Mouse (Mus musculus) embryonic facial prominence, embryonic 11.5 days (tissue): Measurements from ENCODE around the gene Pla2g3. TPM values are rescaled to one million over a fixed set of nuclear protein-coding genes. Genes with fewer than 3 reads are reported as not detected.

ENCODE experiments used
- ATAC-seq: fragments of 200-750 bp; cut with Nextera tagmentation; replicated peaks from 2 replicates; pipeline ENCODE4 v1.8.0; 2017; ENCODE audit warnings: low read depth; ENCODE audit not compliant: insufficient number of reproducible peaks, low FRiP score, low TSS enrichment
- DNase-seq: peaks from one replicate; pipeline ENCODE4 v3.0.0-alpha.2; 2015; ENCODE audit warnings: low spot score
- H3K27ac ChIP-seq: fragments of 300-500 bp; sonication (generic); replicated peaks from 2 replicates; pipeline ENCODE4 v1.5.1; 2014; ENCODE audit warnings: mild to moderate bottlenecking, low read depth, low read length, control low read depth
- H3K27me3 ChIP-seq: fragments of 300-500 bp; sonication (generic); 2 replicates; pipeline ENCODE4 v1.6.1; 2014; ENCODE audit warnings: mild to moderate bottlenecking, low read length, moderate library complexity, mixed read lengths; ENCODE audit not compliant: control insufficient read depth, insufficient read depth
- H3K36me3 ChIP-seq: fragments of 300-500 bp; sonication (generic); replicated peaks from 2 replicates; pipeline ENCODE4 v1.6.1; 2014; ENCODE audit warnings: low read depth, mild to moderate bottlenecking, low read length, moderate library complexity, mixed read lengths; ENCODE audit not compliant: control insufficient read depth, insufficient read depth
- H3K4me1 ChIP-seq: fragments of 300-500 bp; sonication (generic); 2 replicates; pipeline ENCODE4 v1.6.1; 2014; ENCODE audit warnings: low read length, mixed read lengths; ENCODE audit not compliant: control insufficient read depth, insufficient read depth
- H3K4me2 ChIP-seq: fragments of 300-500 bp; sonication (generic); 2 replicates; pipeline ENCODE4 v1.6.1; 2014; ENCODE audit warnings: low read depth, mild to moderate bottlenecking, control low read depth, low read length, moderate library complexity
- H3K4me3 ChIP-seq: fragments of 300-500 bp; sonication (generic); 2 replicates; pipeline ENCODE4 v1.5.1; 2014; ENCODE audit warnings: low read depth, low read length, control low read depth
- H3K9ac ChIP-seq: fragments of 300-500 bp; sonication (generic); replicated peaks from 2 replicates; pipeline ENCODE4 v1.6.1; 2014; ENCODE audit warnings: mild to moderate bottlenecking, control low read depth, low read length
- H3K9me3 ChIP-seq: fragments of 300-500 bp; sonication (generic); replicated peaks from 2 replicates; pipeline ENCODE4 v1.6.1; 2016; ENCODE audit warnings: mild to moderate bottlenecking, low read length, inconsistent platforms, mixed read lengths; ENCODE audit not compliant: control insufficient read depth
- WGBS: fragments of 180-500 bp; shearing (Covaris S2); extraction: QIAGEN DNeasy Blood & Tissue Kit; methylation state at CpG from one replicate; pipeline ENCODE4 v1.1.7; 2014; 5-methylcytosine and 5-hydroxymethylcytosine counted together
- polyA plus RNA-seq: library from polyadenylated mRNA; unstranded; fragments of >200 nt; fragmentation: Nextera tagmentation; extraction: Ambion mirVana; gene quantifications from 2 replicates; pipeline ENCODE4 v1.2.1, GENCODE M21; 2014

The Pla2g3 gene
- polyA plus RNA-seq, 1 experiment from 2014 or later: 0.41 TPM

DNA sequence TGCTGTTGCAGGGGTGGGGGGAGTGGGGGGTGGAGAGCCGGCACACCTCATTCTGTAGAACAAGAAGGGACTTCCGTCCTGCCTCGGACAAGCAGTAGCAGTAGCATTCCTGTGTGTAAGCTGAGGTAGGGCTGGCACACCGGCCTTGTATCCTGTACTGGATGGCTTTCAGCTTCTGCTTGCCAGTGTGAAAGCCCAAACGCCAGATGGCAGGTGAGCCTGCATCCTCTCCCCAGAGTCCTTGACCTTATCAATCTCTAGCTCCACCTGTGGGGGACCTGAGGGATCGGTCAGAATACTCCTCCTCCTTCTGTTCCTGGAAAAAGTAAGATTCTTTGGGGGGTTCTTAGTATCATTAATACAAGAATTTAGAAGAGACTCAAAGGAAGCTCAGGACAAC, 34.6 kb upstream of the Pla2g3 start:
- no peak for ATAC-seq
- Histone ChIP-seq H3K9ac (no peak overlapping the region), H3K4me3 (0 out of 2 replicates have a peak overlapping the region, but pooled peaks have one; percentile 68), H3K4me1 (peaks cover 2% of the 10 kb centered on the region; the same call in 1 of the 2 replicates), H3K4me2 (no peak overlapping the region), H3K36me3 (no peaks in the 10 kb centered on the region), H3K9me3 (no peaks in the 10 kb centered on the region), H3K27ac (no peak overlapping the region), H3K27me3 (no peaks in the 10 kb centered on the region)
- 77% methylated on average over 6 of the region's 6 CpGs for WGBS
- no peak for DNase-seq

DNA sequence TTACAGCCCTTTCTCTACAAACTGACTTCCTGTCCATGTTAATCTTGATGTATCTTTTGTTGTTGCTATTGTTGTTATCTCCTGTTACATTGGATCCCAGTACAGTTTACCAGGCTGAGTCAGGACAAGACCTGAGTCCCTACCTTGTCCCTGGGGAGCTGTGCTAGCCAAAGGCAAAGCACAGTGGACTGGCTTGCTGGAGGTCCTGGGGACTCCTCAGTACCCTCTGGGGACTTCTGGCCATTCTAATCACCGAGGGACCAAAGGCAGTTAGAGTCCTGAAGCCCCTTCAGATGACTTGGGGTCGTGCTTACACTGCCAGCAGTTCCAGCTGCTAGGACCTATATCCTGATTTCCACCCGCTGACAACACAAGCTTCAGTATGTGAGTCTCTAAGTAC, 33.6 kb upstream of the Pla2g3 start:
- Histone ChIP-seq H3K4me1 (peaks cover 2% of the 10 kb centered on the region; the same call in 1 of the 2 replicates), H3K9ac (no peak overlapping the region), H3K4me3 (no peak overlapping the region), H3K27me3 (no peaks in the 10 kb centered on the region), H3K9me3 (no peaks in the 10 kb centered on the region), H3K36me3 (no peaks in the 10 kb centered on the region), H3K27ac (no peak overlapping the region), H3K4me2 (no peak overlapping the region)
- no peak for DNase-seq
- WGBS: 87% methylated on average over 3 of the region's 3 CpGs
- no peak for ATAC-seq

DNA sequence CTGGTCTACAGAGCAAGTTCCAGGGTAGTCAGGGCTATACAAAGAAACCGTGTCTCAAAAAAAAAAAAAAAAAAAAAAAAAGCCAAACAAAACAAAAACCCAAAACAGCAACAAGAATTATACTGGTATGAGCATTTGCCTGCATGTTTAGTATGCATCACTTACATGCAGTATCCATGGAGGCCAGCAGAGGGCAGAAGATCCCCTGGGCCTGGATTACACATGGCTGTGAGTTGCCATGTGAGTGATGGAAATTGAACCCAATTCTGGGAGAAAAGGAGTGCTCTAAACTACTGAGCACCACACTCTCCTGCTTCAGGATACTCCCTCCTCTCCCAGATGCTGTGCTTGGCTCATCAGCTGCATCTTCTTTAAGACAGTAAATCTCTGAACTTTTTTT, 31.7 kb upstream of the Pla2g3 start:
- no peak overlapping the region for H3K4me2 ChIP-seq
- WGBS: 44% methylated on average over 1 of the region's 1 CpGs
- no peak for ATAC-seq

DNA sequence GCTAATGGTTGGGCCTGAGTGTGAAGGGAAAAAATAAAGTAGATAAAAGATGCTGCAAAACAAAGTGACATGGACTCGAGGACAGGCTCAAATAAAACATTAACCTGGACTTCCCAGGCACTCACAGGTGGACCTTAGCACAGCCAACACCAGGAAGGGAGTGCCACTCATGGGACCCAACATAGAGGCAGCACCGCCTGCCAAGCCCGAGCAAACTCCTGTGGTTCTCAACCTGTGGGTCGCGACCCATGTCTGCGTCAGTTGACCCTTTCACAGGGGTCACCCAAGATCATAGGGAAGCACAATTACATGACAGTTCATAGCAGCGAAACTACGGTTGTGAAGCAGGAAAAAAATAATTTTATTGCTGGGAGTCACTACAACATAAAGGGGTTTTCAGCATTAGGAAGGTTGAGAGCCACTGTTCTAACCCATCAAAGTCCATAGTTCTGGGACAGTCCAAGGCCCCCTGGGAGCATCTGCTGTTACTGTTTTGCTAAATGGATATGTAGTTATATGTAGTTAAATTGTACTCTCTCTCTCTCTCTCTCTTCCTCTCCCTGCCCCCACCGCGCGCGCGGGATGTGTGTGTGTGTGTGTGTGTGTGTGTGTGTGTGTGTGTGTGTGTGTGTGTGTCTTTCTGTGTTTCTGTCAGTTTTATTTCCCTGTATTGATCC, 29.5 kb upstream of the Pla2g3 start:
- Histone ChIP-seq H3K9me3 (no peaks in the 10 kb centered on the region), H3K36me3 (no peaks in the 10 kb centered on the region), H3K27ac (no peak overlapping the region), H3K4me1 (no peaks in the 10 kb centered on the region), H3K4me2 (no peak overlapping the region), H3K27me3 (no peaks in the 10 kb centered on the region), H3K9ac (no peak overlapping the region), H3K4me3 (no peak overlapping the region)
- no peak for ATAC-seq
- no peak for DNase-seq
- 79% methylated on average over 13 of the region's 13 CpGs for WGBS

More for the DNA sequence above, 31.7 kb upstream of the Pla2g3 start:
- Histone ChIP-seq H3K4me1 (no peaks in the 10 kb centered on the region), H3K4me3 (no peak overlapping the region), H3K27me3 (no peaks in the 10 kb centered on the region), H3K9me3 (no peaks in the 10 kb centered on the region), H3K9ac (no peak overlapping the region), H3K36me3 (no peaks in the 10 kb centered on the region), H3K27ac (no peak overlapping the region)
- peak; percentile 67 for DNase-seq

DNA sequence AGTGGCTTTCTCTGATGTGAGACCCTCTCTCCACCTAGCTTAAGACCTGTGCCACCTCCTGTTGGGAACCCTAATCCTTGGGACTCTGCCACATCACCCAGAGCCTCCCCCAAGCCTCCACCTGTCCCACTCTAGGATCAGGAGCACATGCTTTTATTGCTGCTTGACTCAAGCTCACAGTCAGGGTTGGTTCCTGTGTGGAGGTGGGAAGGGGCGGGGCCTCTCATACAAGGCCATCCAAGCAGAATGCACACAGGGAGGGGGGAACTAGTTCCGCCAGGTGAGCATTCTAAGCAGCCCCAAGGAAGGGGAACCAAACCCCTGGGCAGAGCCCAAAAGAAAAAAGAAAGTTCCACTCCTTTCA, 29.0 kb upstream of the Pla2g3 start:
- H3K27ac ChIP-seq: no peak overlapping the region
- WGBS: 78% methylated on average over 2 of the region's 2 CpGs
- H3K9ac ChIP-seq: no peak overlapping the region
- no peak overlapping the region for H3K4me2 ChIP-seq
- DNase-seq: no peak
- H3K27me3 ChIP-seq: no peaks in the 10 kb centered on the region
- ATAC-seq: no peak
- H3K4me3 ChIP-seq: no peak overlapping the region
- H3K4me1 ChIP-seq: no peaks in the 10 kb centered on the region
- H3K9me3 ChIP-seq: no peaks in the 10 kb centered on the region
- H3K36me3 ChIP-seq: no peaks in the 10 kb centered on the region

DNA sequence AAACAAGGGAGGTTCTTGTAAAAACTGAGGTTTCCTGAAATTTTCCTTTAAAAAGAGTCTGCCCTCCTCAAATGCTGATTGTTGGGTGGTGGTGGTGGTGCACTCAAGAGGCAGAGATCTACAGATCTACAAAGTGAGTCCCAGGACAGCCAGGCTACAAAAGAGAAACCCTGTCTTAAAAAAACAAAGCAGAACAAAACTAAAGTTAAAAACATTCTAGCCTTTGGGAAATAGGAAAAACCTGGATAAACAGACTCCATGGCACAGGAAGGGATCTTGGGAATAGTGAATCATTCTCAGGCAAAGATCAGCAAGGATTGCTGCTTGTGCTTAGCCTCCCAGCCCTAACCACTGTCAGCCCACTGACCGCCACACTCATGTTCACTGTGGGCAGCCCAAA, 25.2 kb upstream of the Pla2g3 start:
- Histone ChIP-seq H3K36me3 (no peaks in the 10 kb centered on the region), H3K9me3 (no peaks in the 10 kb centered on the region), H3K9ac (no peak overlapping the region), H3K27ac (no peak overlapping the region), H3K4me3 (no peak overlapping the region), H3K4me2 (no peak overlapping the region), H3K27me3 (no peaks in the 10 kb centered on the region), H3K4me1 (no peaks in the 10 kb centered on the region)
- WGBS: 82% methylated on average over 1 of the region's 1 CpGs
- DNase-seq (no peak), ATAC-seq (no peak)

DNA sequence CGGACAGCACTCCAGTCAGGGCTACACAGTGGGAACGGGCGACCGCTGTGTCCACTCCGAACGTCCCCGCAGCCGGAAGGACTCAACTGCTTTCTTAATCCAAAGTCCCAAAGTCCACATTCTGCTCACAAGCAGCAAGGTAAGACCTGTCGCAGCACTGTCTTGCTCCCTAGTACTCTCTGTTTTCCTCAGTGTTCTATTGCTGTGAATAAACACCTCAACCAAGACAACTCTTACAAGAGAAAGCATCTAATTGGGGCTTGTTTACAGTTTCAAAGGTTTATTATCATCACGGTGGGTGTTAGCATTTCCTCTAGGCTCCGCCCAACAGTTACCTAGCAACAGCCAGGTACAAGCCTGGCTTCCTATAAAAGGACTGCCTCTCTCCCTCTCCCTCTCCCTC, 16.6 kb upstream of the Pla2g3 start:
- no peak overlapping the region for H3K4me2 ChIP-seq
- no peak overlapping the region for H3K9ac ChIP-seq
- H3K9me3 ChIP-seq: no peaks in the 10 kb centered on the region
- DNase-seq: no peak
- H3K4me1 ChIP-seq: no peaks in the 10 kb centered on the region
- ATAC-seq: no peak
- H3K27me3 ChIP-seq: no peaks in the 10 kb centered on the region
- H3K27ac ChIP-seq: no peak overlapping the region
- 22% methylated on average over 11 of the region's 11 CpGs for WGBS
- no peak overlapping the region for H3K4me3 ChIP-seq
- no peaks in the 10 kb centered on the region for H3K36me3 ChIP-seq

DNA sequence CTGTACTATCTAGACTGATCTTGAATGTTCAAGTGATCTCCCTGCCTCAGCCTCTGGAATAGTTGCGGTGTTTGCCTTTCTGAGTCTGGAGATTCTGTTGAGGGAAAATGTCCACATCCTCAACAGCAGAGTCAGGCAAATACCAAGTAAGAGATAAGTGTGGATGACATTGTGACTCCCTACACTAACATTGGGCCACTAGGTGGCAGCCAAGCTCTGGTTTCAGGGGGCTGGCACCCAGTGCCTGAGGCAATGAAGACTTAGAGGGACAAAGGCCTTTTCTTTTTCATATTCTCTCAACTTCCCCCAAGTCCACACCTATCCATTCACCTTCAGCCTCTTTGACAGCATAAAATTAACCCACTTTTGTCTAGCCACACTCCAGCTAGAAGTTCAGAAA, 15.6 kb upstream of the Pla2g3 start:
- DNase-seq (peak; percentile 90), ATAC-seq (no peak; the same call in 1 of the 2 replicates)
- Histone ChIP-seq H3K4me3 (no peak overlapping the region), H3K9me3 (no peaks in the 10 kb centered on the region), H3K27me3 (no peaks in the 10 kb centered on the region), H3K27ac (no peak overlapping the region), H3K9ac (no peak overlapping the region), H3K4me2 (no peak overlapping the region), H3K36me3 (no peaks in the 10 kb centered on the region), H3K4me1 (no peaks in the 10 kb centered on the region)
- 19% methylated on average over 1 of the region's 1 CpGs for WGBS
